Mouse (Mus musculus): Measurements from ENCODE around the gene Kif26b.
A peak's percentile ranks its signal among the peaks of the same experiment; 100 is the strongest.

Gene Kif26b

DNA sequence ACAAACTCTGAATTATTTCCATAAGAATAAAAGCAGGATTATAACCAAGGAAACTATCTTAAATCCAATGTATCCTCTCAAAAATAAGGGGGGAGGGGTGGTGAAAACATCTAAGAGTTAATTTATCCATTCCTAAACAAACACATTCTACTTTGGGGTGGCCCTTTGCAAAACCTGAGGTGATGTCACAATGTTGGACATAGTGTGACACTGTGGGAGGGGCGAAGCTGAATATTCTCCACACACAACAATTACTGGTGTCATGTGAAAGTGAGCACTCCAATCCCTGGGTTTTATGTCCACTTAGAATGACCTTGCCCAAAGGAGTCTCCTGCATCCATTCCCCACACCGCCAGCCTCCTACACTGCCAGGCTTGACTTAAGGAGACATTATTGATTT lies 408.1 kb downstream of the Kif26b start:
- no peak for DNase-seq

DNA sequence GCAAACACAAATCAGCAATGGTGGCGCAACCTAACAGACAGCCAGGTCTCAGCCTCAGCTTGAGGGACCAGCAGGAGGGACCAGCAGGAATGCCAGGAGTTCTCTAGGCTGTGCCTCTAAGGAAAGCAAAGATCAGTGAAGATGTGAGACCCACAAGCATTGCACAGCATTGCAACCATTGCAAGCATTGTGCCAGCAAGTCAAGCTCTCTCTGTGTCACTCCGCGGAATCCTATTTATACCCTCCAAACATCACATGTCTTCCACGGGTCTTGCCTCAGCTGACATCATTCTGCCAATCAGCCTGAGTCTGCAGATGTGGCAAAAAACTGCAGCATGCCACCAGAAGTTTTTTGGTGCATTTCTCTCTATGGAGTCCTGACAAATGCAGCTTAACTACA lies 411.4 kb downstream of the Kif26b start:
- DNase-seq = no peak

DNA sequence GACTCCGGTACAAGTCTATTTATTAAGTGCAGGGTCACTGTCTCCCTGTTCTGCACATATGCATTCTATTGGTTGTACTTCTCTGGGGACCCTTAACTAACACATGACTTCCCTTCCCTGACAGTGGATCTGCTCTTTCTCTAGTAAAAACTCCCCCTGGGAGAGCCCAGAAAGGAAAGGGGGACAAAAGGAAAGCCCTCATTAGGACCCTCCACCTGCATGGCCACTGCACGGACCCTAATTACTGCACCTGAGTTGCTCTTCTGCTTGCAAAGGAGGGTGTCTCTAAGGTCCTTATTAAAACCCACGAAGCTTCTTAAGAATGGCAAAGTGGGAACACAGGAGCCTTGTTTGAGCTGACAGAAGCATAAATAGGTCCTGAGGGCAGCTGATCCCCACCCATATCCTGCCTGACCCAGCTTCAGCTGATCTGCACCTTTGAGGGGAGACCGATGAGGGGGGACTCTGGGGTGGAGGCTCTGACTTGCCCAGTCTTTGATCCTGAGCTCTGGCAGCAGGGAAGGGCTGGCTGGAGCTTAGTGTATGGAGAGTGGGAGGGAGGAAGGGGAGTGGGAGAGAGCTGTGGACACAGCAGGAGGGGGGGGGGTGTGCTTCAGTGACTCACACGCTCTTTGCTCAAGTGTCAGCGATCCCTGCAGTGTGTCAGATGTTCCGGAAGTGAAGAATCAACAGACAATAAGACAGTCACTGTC lies 413.5 kb downstream of the Kif26b start:
- DNase-seq = no peak

DNA sequence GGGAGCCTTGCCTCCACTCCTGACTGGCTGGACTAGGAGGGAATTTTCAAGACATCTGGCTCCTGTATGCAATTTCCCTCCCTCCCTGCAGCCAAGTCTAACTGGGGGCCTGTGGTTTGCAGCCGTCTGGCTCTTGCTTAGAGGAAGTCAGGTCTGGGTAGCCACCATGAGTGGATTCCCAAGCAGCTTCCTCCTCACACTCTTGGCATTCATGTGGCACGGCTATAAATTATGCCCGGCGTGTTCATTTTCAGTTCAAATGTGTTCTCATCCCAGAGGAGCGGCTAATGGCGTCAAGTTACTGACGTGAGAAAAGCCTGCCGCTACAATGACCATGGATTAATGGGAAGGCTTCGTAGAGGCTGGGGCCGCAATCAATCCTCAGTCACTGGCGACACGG lies 424.0 kb downstream of the Kif26b start:
- no peak for DNase-seq

DNA sequence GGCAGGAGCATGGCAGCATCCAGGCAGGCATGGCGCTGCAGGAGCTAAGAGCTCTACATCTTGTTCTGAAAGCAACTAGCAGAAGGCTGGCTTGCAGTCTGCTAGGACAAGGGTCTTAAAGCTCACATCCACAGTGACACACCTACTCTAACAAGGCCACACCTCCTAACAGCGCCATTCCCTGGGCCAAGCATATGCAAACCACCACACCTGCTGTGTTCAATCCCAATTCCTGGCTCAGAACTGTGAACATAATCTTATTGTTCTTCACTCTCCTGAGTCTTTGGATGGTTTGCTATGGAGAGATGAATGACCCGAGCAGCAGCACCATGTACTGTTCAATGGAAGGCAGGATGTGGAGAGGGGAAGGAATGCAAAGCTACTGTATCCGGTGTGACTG lies 429.7 kb downstream of the Kif26b start:
- DNase-seq = no peak

DNA sequence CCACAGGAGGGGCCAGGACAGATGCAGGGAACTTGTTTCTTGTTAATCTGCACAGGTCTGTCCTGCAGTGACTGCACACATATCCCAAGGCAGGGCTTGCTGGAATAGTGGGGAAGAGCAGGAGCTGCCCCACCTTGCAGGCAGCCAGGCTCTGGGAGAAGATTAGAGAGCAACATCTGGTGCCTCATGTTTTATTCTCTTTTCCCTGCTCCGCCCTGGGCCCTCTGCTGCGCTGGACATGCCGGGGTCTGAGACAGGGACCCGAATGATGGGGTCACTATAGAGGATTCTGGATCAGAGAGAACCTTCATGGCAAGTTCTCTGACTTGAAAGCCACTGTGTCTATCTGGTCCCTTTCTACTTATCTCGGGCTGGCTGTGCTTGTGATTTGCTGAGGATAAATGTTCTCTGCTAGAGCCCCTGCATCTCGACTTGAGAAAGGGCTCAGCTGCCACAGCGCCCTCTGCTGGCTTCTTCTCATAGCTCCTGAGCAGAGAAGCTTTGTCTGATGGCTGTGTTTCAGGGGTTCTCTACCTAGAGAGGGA lies 431.2 kb downstream of the Kif26b start:
- DNase-seq = peak; percentile 53

DNA sequence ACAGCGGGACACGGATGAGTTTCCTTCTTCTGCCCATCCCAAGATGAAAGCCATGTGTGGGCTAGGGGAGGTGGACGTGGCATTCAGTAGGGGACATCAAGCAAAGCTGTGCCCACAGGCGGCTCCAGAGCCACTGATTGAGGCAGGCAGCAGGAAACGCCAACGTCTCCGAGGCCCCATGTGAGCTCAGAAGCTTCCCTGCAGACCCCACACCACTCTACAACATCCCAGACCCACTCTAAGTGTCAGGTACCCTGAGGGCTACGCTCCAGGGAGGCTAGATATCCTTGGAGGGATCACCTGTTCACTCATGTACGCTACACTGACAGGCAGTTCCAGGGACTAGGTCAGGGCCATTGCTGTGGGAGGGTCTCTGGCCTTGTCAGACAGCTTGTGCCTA lies 432.7 kb downstream of the Kif26b start:
- DNase-seq = no peak

DNA sequence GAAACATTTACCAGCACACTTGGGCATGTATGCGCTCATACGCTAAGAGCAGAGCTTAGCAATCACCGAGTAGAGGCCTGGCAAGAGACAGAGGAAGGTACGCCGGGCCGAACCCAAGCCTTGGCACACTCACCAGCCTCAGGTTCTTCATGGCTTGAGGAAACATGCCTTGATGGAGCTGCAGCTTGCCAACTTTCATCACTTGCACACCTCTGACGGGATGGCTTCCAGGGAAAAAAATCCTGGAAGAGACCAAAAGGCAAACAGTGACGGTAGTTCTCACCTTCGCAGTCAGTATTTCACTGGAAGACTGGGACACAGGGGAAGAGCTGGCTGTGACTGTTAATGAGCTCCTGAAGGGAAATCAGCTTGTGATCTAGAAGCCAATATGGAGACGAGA lies 443.1 kb downstream of the Kif26b start:
- no peak for DNase-seq

DNA sequence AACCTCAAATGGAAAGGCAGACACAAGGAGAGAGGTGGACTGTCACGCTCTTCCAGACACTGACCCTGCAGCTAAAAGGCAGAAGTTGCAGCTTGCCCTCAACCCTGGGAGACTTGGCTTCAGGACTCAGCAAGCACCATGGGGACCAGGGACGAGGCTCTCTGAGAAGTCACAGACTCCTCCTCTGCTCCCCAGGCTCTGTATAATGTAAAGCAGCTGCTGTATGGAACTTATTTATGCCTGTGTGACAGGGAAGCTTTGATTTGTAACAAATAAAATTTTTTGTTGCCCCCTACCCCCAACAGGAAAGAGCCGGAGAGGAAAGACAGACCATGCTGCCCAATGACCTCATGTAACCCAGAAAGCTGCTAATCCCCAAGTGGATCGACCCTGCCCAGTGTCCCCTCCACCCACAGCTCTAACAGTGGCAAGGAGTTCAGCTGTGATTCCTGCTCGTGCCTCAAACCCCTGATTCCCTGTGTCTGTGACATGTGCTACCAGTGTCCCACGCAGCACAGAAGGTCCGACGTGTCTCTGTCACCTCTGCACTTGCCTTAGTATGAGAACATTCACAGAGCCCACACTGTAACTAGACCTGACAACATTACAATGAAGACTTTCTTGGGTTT lies 449.8 kb downstream of the Kif26b start:
- DNase-seq = no peak

DNA sequence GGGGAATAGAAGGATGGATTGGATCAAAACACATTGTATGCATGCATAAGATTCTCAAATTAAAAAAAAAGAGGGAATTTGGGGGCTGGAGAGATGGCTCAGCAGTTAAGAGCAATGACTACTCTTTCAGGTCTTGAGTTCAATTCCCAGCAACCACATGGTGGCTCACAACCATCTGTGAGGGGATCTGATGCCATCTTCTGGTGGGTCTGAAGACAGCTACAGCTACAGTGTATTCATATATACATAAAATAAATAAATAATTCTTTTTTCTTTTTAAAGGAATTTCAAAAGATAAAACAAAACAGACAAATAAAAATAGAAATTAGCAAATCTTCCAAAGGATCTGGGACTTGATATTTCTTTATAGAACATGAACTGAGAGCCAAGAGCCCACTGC lies 451.3 kb downstream of the Kif26b start:
- no peak for DNase-seq

DNA sequence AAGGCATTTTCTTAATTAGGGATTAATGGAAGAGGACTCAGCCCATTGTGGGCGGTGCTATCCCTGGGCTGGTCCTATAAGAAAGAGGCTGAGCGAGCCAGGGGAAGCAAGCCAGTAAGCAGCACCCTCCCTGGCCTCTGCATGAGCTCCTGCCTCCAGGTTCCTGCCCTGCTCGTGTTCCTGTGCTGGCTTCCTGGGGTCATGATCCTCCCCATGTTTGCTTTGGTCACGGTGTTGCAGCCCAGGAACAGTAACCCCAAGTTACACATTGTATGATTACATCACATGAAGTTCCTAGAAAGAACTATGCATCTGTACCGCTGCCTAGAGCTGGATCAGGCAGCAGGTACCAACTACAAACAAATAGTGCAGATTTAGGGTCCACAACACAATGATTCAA lies 452.7 kb downstream of the Kif26b start:
- DNase-seq = no peak

DNA sequence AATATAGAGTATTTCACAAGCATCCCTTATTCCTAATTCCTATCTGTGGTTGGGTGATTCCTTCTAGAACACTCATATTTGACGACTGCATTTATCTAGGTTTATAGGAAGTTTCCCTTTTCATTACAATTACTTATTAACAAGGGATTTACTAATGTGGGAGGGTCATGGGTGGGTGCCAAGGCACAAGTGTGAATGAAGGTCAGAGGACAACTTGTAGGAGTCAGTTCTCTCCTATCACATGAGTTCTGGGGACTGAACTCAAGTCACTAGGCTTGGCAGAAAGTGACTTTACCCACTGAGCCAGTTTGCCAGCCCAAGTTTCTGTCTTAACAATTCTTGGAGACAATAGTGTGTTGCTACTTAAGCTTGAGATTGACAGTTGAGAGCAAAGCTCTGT lies 459.3 kb downstream of the Kif26b start:
- DNase-seq = no peak

Data from thymus, postnatal 25 days (tissue).